In the genomic region with DNA sequence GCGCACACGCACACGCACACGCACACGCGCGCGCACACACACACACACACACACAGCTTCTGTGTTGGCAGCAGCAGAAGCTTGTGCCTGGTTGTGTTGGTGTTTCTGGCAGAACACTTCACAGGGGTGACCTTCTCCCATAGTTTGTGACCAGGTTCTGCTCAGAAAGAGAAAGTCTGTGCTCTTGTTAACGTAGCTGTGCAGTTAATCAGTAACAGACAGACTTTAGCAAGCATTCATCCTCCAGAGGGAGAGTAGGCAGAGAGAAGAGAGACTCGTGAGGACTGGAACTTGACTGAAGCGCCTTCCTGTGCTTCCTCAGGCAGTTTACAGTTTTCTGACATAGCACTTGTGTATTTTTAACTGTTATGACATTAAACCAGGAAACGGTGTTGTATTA, we compare ENCODE assay signal across 14 mouse cellular contexts. TPM values are rescaled to one million over a fixed set of nuclear protein-coding genes. Genes with fewer than 3 reads are reported as not detected.
DNase-seq lines count a peak whose midpoint lies in the region; ATAC-seq and TF ChIP-seq lines count a peak whose summit lies in the region.
"Had no signal": no experiment of that assay in that cellular context is flagged by ENCODE, and none has a peak within 500 bp of the region (broad histone marks: within the 10 kb centered on the region; RNA-seq: fewer than 3 reads in every experiment).

No protein-coding gene starts in this region.

- no peaks in the 10 kb centered on the region for H3K9me3 ChIP-seq in E14TG2a.4 (ENCODE audit: low read length)
- H3K9me3 ChIP-seq: midbrain, embryonic 13.5 days had no signal

- H3K4me1 ChIP-seq in E14TG2a.4 (replicated peaks; ENCODE audit: low read depth, low read length) = peaks cover 10% of the 10 kb centered on the region

- 0 out of 2 replicates have a peak overlapping the region, but pooled peaks have one; percentile 32 for H3K4me3 ChIP-seq in E14TG2a.4 (replicated peaks; ENCODE audit: low read length)
- H3K4me3 ChIP-seq: erythroblast, embryonic 14.5 days; heart, adult 2 months; midbrain, embryonic 13.5 days had no signal

- H3K36me3 ChIP-seq in E14TG2a.4 (ENCODE audit: insufficient read depth, low read length) = no peaks in the 10 kb centered on the region
- H3K36me3 ChIP-seq: midbrain, embryonic 13.5 days had no signal

- 52% methylated on average over 12 of the region's 12 CpGs for WGBS in large intestine, adult 2 months

- no peak for DNase-seq in frontal cortex, adult 2 months (ENCODE audit: extremely low spot score in 1 of 2, low spot score in 1 of 2)
- peak; percentile 50 for DNase-seq in kidney, adult 18-20 months
- DNase-seq in large intestine, adult 2 months (ENCODE audit: low read depth, low spot score) = peak; percentile 38
- no peak for DNase-seq in embryo, embryonic 9.5 days (ENCODE audit: extremely low spot score)
- DNase-seq in gastrocnemius, postnatal 25 days = no peak
- DNase-seq in layer of hippocampus, postnatal 36 days = no peak
- DNase-seq: cerebellum, adult 18-20 months; heart, adult 2 months; heart, postnatal 36 days; lung, adult 2 months had no signal

- TF ChIP-seq CTCF in E14TG2a.4 (conservative IDR thresholded peaks at IDR 0.05; ENCODE audit: low read length) = no peak

- H3K27me3 ChIP-seq in E14TG2a.4 (ENCODE audit: insufficient read depth, low read length) = no peaks in the 10 kb centered on the region
- H3K27me3 ChIP-seq: midbrain, embryonic 13.5 days had no signal

- ATAC-seq in frontal cortex, adult (ENCODE audit: low TSS enrichment) = peak; percentile 87
- ATAC-seq: midbrain, embryonic 13.5 days had no signal

RNA-seq across cellular contexts. Expression of gene Myo6, which starts 45.3 kb away (rescaled TPM):
- 62.6 and 66.0 TPM in 2 replicates for polyA plus RNA-seq in frontal cortex, adult 2 months (2012; rRNA removed)
- polyA plus RNA-seq in large intestine, adult 2 months (2012; rRNA removed) = 39.3 and 51.8 TPM in 2 replicates
- 1 to 10 TPM; 7.5 to 8.1 TPM for total RNA-seq in gastrocnemius, postnatal 25 days (2021)
- total RNA-seq in layer of hippocampus, postnatal 36 days (2021) = 10 to 100 TPM; 77.8 to 82.3 TPM

Comparison
In these comparisons a context has a peak if more than half of its experiments do, and no peak if none do; other contexts are left out.
1. DNase-seq: peak in kidney, adult 18-20 months (single experiment) and large intestine, adult 2 months (single experiment); none in frontal cortex, adult 2 months (0 of 2), embryo, embryonic 9.5 days (single experiment), gastrocnemius, postnatal 25 days (single experiment) and layer of hippocampus, postnatal 36 days (0 of 2).
2. RNA of gene Myo6, which starts 45.3 kb away (total RNA-seq): 77.8 to 82.3 TPM in layer of hippocampus, postnatal 36 days; 7.5 to 8.1 TPM in gastrocnemius, postnatal 25 days; every median in the first group is over 4 times any median in the second.